Mouse (Mus musculus) fibroblast of lung, adult 2 months (primary cell): ENCODE results near the gene Cdr2l.

Source experiments
- DNase-seq: peaks from one replicate; pipeline ENCODE4 v3.0.0-alpha.2; 2011; ENCODE audit warnings: low read depth

Cdr2l gene

GRCm38 (mm10) chr11:115381743-115382539 lies at the start of gene Cdr2l:
Gene Cdr2l, plus strand, starts transcription at chr11:115381916.
- peak; percentile 70 for DNase-seq

- no peak for DNase-seq
Observed at GRCm38 (mm10) chr11:115334531-115334930, 47.2 kb upstream of the Cdr2l start, which contains the start of gene Otop3. Gene Otop3, plus strand, starts transcription at chr11:115334731.

GRCm38 (mm10) chr11:115335223-115335622 lies 46.5 kb upstream of the Cdr2l start:
- DNase-seq = no peak

- DNase-seq = no peak
Observed at GRCm38 (mm10) chr11:115336115-115336514, 45.6 kb upstream of the Cdr2l start.

- no peak for DNase-seq
Observed at GRCm38 (mm10) chr11:115337350-115337749, 44.4 kb upstream of the Cdr2l start.

GRCm38 (mm10) chr11:115337826-115338225 lies 43.9 kb upstream of the Cdr2l start:
- DNase-seq = no peak

GRCm38 (mm10) chr11:115341246-115341645 lies 40.5 kb upstream of the Cdr2l start:
- DNase-seq = no peak

GRCm38 (mm10) chr11:115341866-115342265 lies 39.9 kb upstream of the Cdr2l start:
- DNase-seq = no peak

- no peak for DNase-seq
Observed at GRCm38 (mm10) chr11:115344967-115345366, 36.7 kb upstream of the Cdr2l start.

GRCm38 (mm10) chr11:115345515-115345914 lies 36.2 kb upstream of the Cdr2l start:
- DNase-seq = no peak

- no peak for DNase-seq
Observed at GRCm38 (mm10) chr11:115348681-115349248, 33.0 kb upstream of the Cdr2l start.

GRCm38 (mm10) chr11:115349976-115350375 lies 31.7 kb upstream of the Cdr2l start:
- no peak for DNase-seq

- DNase-seq = no peak
Observed at GRCm38 (mm10) chr11:115353375-115353774, 28.3 kb upstream of the Cdr2l start.

- DNase-seq = no peak
Observed at GRCm38 (mm10) chr11:115354183-115354582, 27.5 kb upstream of the Cdr2l start.

GRCm38 (mm10) chr11:115358468-115358867 lies 23.2 kb upstream of the Cdr2l start:
- no peak for DNase-seq

- no peak for DNase-seq
Observed at GRCm38 (mm10) chr11:115359293-115359692, 22.4 kb upstream of the Cdr2l start.

- DNase-seq = no peak
Observed at GRCm38 (mm10) chr11:115359726-115360125, 22.0 kb upstream of the Cdr2l start.

GRCm38 (mm10) chr11:115364136-115364535 lies 17.6 kb upstream of the Cdr2l start:
- DNase-seq = no peak

GRCm38 (mm10) chr11:115366039-115366705 lies 15.5 kb upstream of the Cdr2l start:
- DNase-seq = no peak

- no peak for DNase-seq
Observed at GRCm38 (mm10) chr11:115366706-115367394, 14.9 kb upstream of the Cdr2l start.

- no peak for DNase-seq
Observed at GRCm38 (mm10) chr11:115367395-115367944, 14.2 kb upstream of the Cdr2l start, which contains the start of gene Hid1. Gene Hid1, minus strand, starts transcription at chr11:115367756.

- DNase-seq = no peak
Observed at GRCm38 (mm10) chr11:115370368-115370767, 11.3 kb upstream of the Cdr2l start.
